Mouse (Mus musculus) kidney, embryonic 15.5 days (tissue): ENCODE measurements around the gene Ldlrap1. TPM values are rescaled to one million over a fixed set of nuclear protein-coding genes. Genes with fewer than 3 reads are reported as not detected.

ENCODE experiments used
- ATAC-seq: fragments of 200-750 bp; cut with Nextera tagmentation; replicated peaks from 2 replicates; pipeline ENCODE4 v1.8.0; 2017; ENCODE audit warnings: moderate TSS enrichment; ENCODE audit not compliant: low FRiP score
- H3K27ac ChIP-seq: fragments of 300-500 bp; sonication (generic); 2 replicates; pipeline ENCODE4 v1.5.1; 2015; ENCODE audit warnings: mild to moderate bottlenecking, inconsistent platforms
- H3K27me3 ChIP-seq: fragments of 300-500 bp; sonication (generic); 2 replicates; pipeline ENCODE4 v1.6.1; 2015; ENCODE audit warnings: inconsistent platforms
- H3K36me3 ChIP-seq: fragments of 300-500 bp; sonication (generic); 2 replicates; pipeline ENCODE4 v1.6.1; 2015; ENCODE audit warnings: inconsistent platforms
- H3K4me1 ChIP-seq: fragments of 300-500 bp; sonication (generic); 2 replicates; pipeline ENCODE4 v1.6.1; 2015; ENCODE audit warnings: inconsistent platforms
- H3K4me2 ChIP-seq: fragments of 300-500 bp; sonication (generic); 2 replicates; pipeline ENCODE4 v1.6.1; 2015; ENCODE audit warnings: moderate library complexity, mild to moderate bottlenecking, inconsistent platforms
- H3K4me3 ChIP-seq: fragments of 300-500 bp; sonication (generic); replicated peaks from 2 replicates; pipeline ENCODE4 v1.5.1; 2015; ENCODE audit warnings: mild to moderate bottlenecking, inconsistent platforms
- H3K9ac ChIP-seq: fragments of 300-500 bp; sonication (generic); 2 replicates; pipeline ENCODE4 v1.6.1; 2015; ENCODE audit warnings: mild to moderate bottlenecking, inconsistent platforms
- H3K9me3 ChIP-seq: fragments of 300-500 bp; sonication (generic); replicated peaks from 2 replicates; pipeline ENCODE4 v1.6.1; 2016; ENCODE audit warnings: inconsistent platforms
- WGBS: fragments of 180-500 bp; shearing (Covaris S2); methylation state at CpG from one replicate; pipeline ENCODE4 v1.1.7; 2015; ENCODE audit warnings: mixed read lengths; 5-methylcytosine and 5-hydroxymethylcytosine counted together
- polyA plus RNA-seq: library from polyadenylated mRNA; unstranded; fragments of >200 nt; fragmentation: Nextera tagmentation; extraction: Ambion mirVana; gene quantifications from 2 replicates; pipeline ENCODE4 v1.2.1, GENCODE M21; 2015

Gene Ldlrap1
- polyA plus RNA-seq, 1 experiment from 2014 or later: 23.6 TPM

DNA sequence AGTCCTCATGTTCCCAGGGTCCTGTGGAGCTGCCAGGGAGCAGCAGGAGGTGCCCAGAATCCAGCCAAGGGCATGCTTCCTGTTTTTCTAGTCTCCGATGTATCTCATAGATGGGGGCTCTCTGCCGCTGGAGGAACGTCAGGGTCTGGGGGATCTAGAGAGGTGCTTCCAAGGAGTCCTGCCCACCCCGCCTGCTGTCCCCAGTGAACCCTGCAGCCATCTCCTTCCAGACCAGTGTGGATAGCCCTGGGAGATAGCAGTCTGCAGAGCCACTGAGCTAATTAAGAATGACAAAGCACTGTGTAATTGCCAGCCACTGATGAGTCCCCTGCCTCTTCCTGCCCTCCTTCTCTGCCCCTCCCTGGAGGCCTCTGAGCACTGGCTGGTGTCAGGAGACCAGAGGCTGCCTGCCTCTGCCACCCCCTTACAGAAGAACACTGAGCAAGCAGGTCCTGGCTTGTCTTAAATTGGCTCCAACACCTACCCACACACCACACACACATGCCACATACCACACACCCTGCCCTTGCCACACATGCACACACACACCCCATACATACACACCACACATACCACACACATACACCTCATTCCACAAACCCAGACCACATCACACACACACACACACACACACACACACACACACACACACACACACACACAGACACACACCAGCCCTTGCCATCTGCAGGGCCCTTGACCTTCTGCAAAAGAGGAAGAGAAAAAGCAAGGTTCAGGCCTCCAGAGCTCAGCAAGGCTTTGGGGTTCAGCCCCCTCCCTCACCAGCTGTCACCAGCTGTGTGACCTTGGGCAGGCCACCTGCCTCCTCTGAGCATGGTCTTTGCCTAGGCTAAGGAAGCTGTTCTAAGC is 5.2 kb upstream of the Ldlrap1 start:
- H3K4me1 ChIP-seq: peaks cover 41% of the 10 kb centered on the region
- no peak overlapping the region for H3K4me2 ChIP-seq
- WGBS: 35% methylated on average over 4 of the region's 4 CpGs
- H3K9me3 ChIP-seq: no peaks in the 10 kb centered on the region
- H3K4me3 ChIP-seq: no peak overlapping the region
- 0 out of 2 replicates have a peak, but pooled peaks cover 3% of the 10 kb centered on the region for H3K27me3 ChIP-seq
- no peak overlapping the region for H3K9ac ChIP-seq
- 0 out of 2 replicates have a peak, but pooled peaks have one; percentile 24 for ATAC-seq
- H3K36me3 ChIP-seq: no peaks in the 10 kb centered on the region
- no peak overlapping the region for H3K27ac ChIP-seq

GRCm38 (mm10) chr4:134769891-134770290 is 2.1 kb upstream of the Ldlrap1 start:
- no peak overlapping the region for H3K4me2 ChIP-seq
- no peaks in the 10 kb centered on the region for H3K36me3 ChIP-seq
- 0 out of 2 replicates have a peak, but pooled peaks cover 3% of the 10 kb centered on the region for H3K27me3 ChIP-seq
- no peak overlapping the region for H3K9ac ChIP-seq
- H3K9me3 ChIP-seq: no peaks in the 10 kb centered on the region
- H3K4me3 ChIP-seq: no peak overlapping the region
- no peak for ATAC-seq
- peaks cover 48% of the 10 kb centered on the region for H3K4me1 ChIP-seq
- H3K27ac ChIP-seq: no peak overlapping the region
- WGBS: 46% methylated on average over 7 of the region's 7 CpGs

GRCm38 (mm10) chr4:134769081-134769811 is 1.4 kb upstream of the Ldlrap1 start:
- no peak overlapping the region for H3K9ac ChIP-seq
- H3K36me3 ChIP-seq: no peaks in the 10 kb centered on the region
- WGBS: 58% methylated on average over 7 of the region's 7 CpGs
- no peak overlapping the region for H3K4me3 ChIP-seq
- H3K27me3 ChIP-seq: 0 out of 2 replicates have a peak, but pooled peaks cover 3% of the 10 kb centered on the region
- ATAC-seq: no peak
- H3K27ac ChIP-seq: no peak overlapping the region
- H3K4me2 ChIP-seq: 0 out of 2 replicates have a peak overlapping the region, but pooled peaks have one; percentile 84
- H3K4me1 ChIP-seq: peaks cover 54% of the 10 kb centered on the region
- H3K9me3 ChIP-seq: no peaks in the 10 kb centered on the region

- peaks cover 62% of the 10 kb centered on the region for H3K4me1 ChIP-seq
- ATAC-seq: 0 out of 2 replicates have a peak, but pooled peaks have one; percentile 26
- H3K4me2 ChIP-seq: peak overlapping the region; percentile 84
- H3K4me3 ChIP-seq: peak overlapping the region; percentile 79
- no peaks in the 10 kb centered on the region for H3K36me3 ChIP-seq
- H3K9me3 ChIP-seq: no peaks in the 10 kb centered on the region
- H3K27me3 ChIP-seq: 0 out of 2 replicates have a peak, but pooled peaks cover 3% of the 10 kb centered on the region
- H3K9ac ChIP-seq: peak overlapping the region; percentile 82
- 11% methylated on average over 21 of the region's 21 CpGs for WGBS
- no peak overlapping the region for H3K27ac ChIP-seq
These were observed 533 bp upstream of the Ldlrap1 start for GRCm38 (mm10) chr4:134768226-134768888.

DNA sequence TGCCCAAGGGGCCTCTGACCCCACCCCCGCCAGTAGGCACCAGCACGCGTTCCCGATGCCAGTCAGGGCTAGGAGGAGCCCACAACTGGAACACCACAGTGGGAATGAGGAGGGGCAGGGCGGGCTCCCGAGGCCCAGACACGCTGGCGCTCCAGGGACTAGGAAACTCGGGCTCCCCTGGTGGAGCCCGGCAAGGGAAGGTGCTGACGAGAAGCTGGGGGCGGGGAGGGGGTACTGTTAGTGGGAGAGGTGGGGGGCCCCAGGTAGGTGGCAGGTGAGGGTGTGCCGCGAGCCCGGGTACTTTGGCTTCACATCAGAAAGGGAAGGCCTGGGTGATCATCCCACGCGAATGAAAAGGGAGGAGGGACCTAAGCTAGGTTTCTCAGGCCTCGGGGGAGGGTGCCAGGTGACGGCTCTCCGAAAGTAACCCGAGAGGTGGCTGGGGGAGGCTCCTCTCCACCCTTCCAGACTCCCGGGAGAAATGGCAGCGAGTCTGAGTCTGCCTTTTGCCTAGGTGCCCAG is 859 bp downstream of the Ldlrap1 start:
- Histone ChIP-seq H3K4me1 (peaks cover 64% of the 10 kb centered on the region), H3K9me3 (no peaks in the 10 kb centered on the region), H3K4me3 (peak overlapping the region; percentile 79), H3K27me3 (0 out of 2 replicates have a peak, but pooled peaks cover 3% of the 10 kb centered on the region), H3K4me2 (peak overlapping the region; percentile 84), H3K36me3 (no peaks in the 10 kb centered on the region), H3K27ac (peak overlapping the region; percentile 77), H3K9ac (peak overlapping the region; percentile 82)
- peak; percentile 30 for ATAC-seq
- 1% methylated on average over 23 of the region's 23 CpGs for WGBS

DNA sequence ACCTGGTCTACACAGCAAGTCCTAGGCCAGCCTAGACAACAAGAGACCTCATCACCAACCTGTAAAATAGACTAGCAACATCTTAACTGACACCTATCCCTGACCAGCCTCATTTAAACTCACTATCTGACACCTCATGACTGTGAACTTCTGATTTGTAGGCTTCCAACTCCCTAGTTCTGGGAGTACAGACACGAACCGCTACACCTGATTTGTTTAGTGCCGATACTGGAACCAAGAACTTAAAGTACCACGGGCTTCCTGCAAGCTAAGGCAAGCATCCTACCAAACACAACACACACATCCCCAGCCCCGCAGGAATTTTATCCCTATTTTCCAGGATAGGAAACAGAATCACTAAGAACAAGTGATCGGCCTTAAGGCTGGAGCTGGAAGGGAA is 1.5 kb downstream of the Ldlrap1 start:
- no peak for ATAC-seq
- peaks cover 68% of the 10 kb centered on the region for H3K4me1 ChIP-seq
- no peaks in the 10 kb centered on the region for H3K36me3 ChIP-seq
- no peak overlapping the region for H3K27ac ChIP-seq
- peak overlapping the region; percentile 84 for H3K4me2 ChIP-seq
- no peak overlapping the region for H3K9ac ChIP-seq
- 0 out of 2 replicates have a peak, but pooled peaks cover 3% of the 10 kb centered on the region for H3K27me3 ChIP-seq
- 41% methylated on average over 6 of the region's 6 CpGs for WGBS
- H3K4me3 ChIP-seq: peak overlapping the region; percentile 79
- H3K9me3 ChIP-seq: no peaks in the 10 kb centered on the region

DNA sequence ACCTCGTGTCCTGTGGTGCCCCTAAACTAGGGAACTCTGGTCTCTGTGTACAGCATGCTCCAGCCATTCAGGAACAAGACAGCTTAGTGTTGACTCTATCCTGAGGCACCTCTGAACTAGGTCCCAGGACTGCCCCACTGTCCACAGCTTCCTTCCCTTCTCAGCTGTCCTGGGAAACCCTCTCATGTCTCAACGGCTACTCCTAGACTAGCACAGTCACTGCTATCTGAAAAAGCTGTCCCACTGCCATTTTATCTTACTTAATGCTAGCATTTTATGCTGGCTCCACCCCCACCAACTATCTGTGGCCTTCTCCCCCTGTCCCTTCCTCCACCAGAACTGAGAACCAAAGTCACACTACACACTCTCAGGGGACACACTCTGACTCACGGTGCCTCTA is 3.5 kb downstream of the Ldlrap1 start:
- Histone ChIP-seq H3K36me3 (no peaks in the 10 kb centered on the region), H3K27me3 (no peaks in the 10 kb centered on the region), H3K4me2 (0 out of 2 replicates have a peak overlapping the region, but pooled peaks have one; percentile 3), H3K9ac (no peak overlapping the region), H3K27ac (peak overlapping the region; percentile 10; the same call in 1 of the 2 replicates), H3K4me3 (no peak overlapping the region), H3K4me1 (peaks cover 85% of the 10 kb centered on the region), H3K9me3 (no peaks in the 10 kb centered on the region)
- 62% methylated on average over 3 of the region's 3 CpGs for WGBS
- no peak for ATAC-seq

GRCm38 (mm10) chr4:134762360-134762759 is 5.5 kb downstream of the Ldlrap1 start:
- 0 out of 2 replicates have a peak overlapping the region, but pooled peaks have one; percentile 1 for H3K27ac ChIP-seq
- no peaks in the 10 kb centered on the region for H3K9me3 ChIP-seq
- H3K4me1 ChIP-seq: peaks cover 82% of the 10 kb centered on the region
- H3K36me3 ChIP-seq: no peaks in the 10 kb centered on the region
- H3K9ac ChIP-seq: no peak overlapping the region
- H3K4me2 ChIP-seq: no peak overlapping the region
- no peak for ATAC-seq
- no peak overlapping the region for H3K4me3 ChIP-seq
- H3K27me3 ChIP-seq: no peaks in the 10 kb centered on the region
- 84% methylated on average over 6 of the region's 6 CpGs for WGBS

DNA sequence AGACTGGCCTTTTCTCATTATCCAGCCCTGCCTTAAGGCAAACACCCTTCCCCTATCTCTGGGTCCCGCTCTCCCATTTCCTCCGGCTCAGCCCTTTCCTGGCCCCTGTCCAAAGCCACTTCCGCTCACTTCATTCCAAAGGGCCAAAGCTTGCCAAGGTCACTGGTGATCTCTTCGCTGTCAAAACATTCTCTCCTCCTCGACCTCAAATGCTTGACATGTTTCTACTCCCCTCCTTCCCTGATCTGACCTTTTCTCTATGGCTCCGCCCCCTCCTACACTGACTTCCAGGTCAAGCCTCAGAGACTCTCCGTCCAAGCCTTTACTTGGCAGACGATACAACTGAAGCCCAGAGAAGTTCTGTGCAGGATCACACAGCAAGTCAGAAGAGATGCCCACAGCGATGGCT is 7.0 kb downstream of the Ldlrap1 start:
- H3K4me1 ChIP-seq: peaks cover 83% of the 10 kb centered on the region
- WGBS: 20% methylated on average over 9 of the region's 9 CpGs
- peak overlapping the region; percentile 77 for H3K27ac ChIP-seq
- no peak overlapping the region for H3K9ac ChIP-seq
- no peak overlapping the region for H3K4me3 ChIP-seq
- peak; percentile 22; the same call in 1 of the 2 replicates for ATAC-seq
- no peaks in the 10 kb centered on the region for H3K27me3 ChIP-seq
- H3K36me3 ChIP-seq: no peaks in the 10 kb centered on the region
- H3K4me2 ChIP-seq: peak overlapping the region; percentile 43
- H3K9me3 ChIP-seq: no peaks in the 10 kb centered on the region

- ATAC-seq: no peak
- Histone ChIP-seq H3K9ac (no peak overlapping the region), H3K9me3 (no peaks in the 10 kb centered on the region), H3K27me3 (no peaks in the 10 kb centered on the region), H3K36me3 (no peaks in the 10 kb centered on the region), H3K4me3 (no peak overlapping the region), H3K27ac (peak overlapping the region; percentile 18), H3K4me1 (peaks cover 83% of the 10 kb centered on the region), H3K4me2 (peak overlapping the region; percentile 43; the same call in 1 of the 2 replicates)
- WGBS: 63% methylated on average over 6 of the region's 6 CpGs
These were observed 7.5 kb downstream of the Ldlrap1 start for GRCm38 (mm10) chr4:134760281-134760680.

GRCm38 (mm10) chr4:134759564-134759963 is 8.3 kb downstream of the Ldlrap1 start:
- Histone ChIP-seq H3K4me3 (no peak overlapping the region), H3K4me1 (peaks cover 83% of the 10 kb centered on the region), H3K9ac (no peak overlapping the region), H3K9me3 (no peaks in the 10 kb centered on the region), H3K27ac (peak overlapping the region; percentile 18), H3K4me2 (no peak overlapping the region), H3K36me3 (no peaks in the 10 kb centered on the region), H3K27me3 (no peaks in the 10 kb centered on the region)
- WGBS: 82% methylated on average over 7 of the region's 7 CpGs
- ATAC-seq: 0 out of 2 replicates have a peak, but pooled peaks have one; percentile 24
